In the genomic region with DNA sequence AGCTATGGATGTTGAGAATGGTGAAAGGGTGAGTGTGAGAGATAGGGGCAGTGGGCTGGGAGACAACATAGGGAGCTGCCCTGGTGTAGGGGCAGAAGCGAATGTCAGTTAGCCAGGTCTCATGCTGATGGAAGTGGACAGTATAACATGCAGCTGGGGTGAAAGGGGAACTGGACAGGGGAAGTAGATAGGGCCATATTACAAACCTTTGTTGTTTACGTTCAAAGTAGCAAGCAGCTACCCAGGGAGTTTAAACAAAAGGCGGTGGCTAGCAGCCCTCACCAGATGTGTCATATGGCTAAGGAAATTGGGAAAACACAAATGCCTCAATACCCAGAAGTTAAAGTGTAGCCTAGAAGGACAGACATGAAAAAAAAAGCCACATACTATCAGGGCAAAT, we compare ENCODE assay signal across 13 mouse cellular contexts.
"Had no signal": no experiment of that assay in that cellular context is flagged by ENCODE, and none has a peak within 500 bp of the region (broad histone marks: within the 10 kb centered on the region; RNA-seq: fewer than 3 reads in every experiment).

No protein-coding gene starts in this region.

- H3K9me3 ChIP-seq: limb, embryonic 15.5 days; liver, embryonic 13.5 days; midbrain, embryonic 15.5 days had no signal

- H3K4me1 ChIP-seq: limb, embryonic 15.5 days; liver, embryonic 13.5 days; midbrain, embryonic 15.5 days had no signal

- H3K36me3 ChIP-seq: limb, embryonic 15.5 days; liver, embryonic 13.5 days; midbrain, embryonic 15.5 days had no signal

- H3K4me3 ChIP-seq: limb, embryonic 15.5 days; liver, embryonic 13.5 days; midbrain, embryonic 15.5 days had no signal

- H3K27ac ChIP-seq: kidney, postnatal 0 days; limb, embryonic 15.5 days; liver, embryonic 13.5 days; midbrain, embryonic 15.5 days; stomach, postnatal 0 days had no signal

- H3K4me2 ChIP-seq: limb, embryonic 15.5 days; liver, embryonic 13.5 days; midbrain, embryonic 11.5 days; midbrain, embryonic 15.5 days had no signal

- H3K27me3 ChIP-seq: limb, embryonic 15.5 days; liver, embryonic 13.5 days; midbrain, embryonic 15.5 days had no signal

- DNase-seq: kidney, adult 8-10 months; kidney, postnatal 36 days; layer of hippocampus, adult 9-11 months; layer of hippocampus, postnatal 36 days; liver, embryonic 13.5 days; lung, adult 18-20 months; thymus, postnatal 4 days had no signal

- ATAC-seq: intestine, postnatal 0 days; midbrain, embryonic 15.5 days had no signal

- H3K9ac ChIP-seq: limb, embryonic 15.5 days; liver, embryonic 13.5 days; midbrain, embryonic 15.5 days had no signal
